Mouse (Mus musculus) retina, postnatal 7 days (tissue): Measurements from ENCODE around the gene Serpinb6e.

Experiments
- DNase-seq: peaks from one replicate; pipeline ENCODE4 v3.0.0-alpha.2; 2012; ENCODE audit warnings: low read depth, low spot score

Gene Serpinb6e

GRCm38 (mm10) chr13:33843308-33843707 is at the start of gene Serpinb6e:
TSS of gene Serpinb6e (minus strand) at chr13:33843408.
- no peak for DNase-seq

GRCm38 (mm10) chr13:33830751-33831150 is 12.5 kb downstream of the Serpinb6e start:
- DNase-seq, result no peak

- no peak for DNase-seq
Measured at GRCm38 (mm10) chr13:33823421-33823820, 19.8 kb downstream of the Serpinb6e start.

- DNase-seq, result no peak
Measured at GRCm38 (mm10) chr13:33821490-33822143, 21.6 kb downstream of the Serpinb6e start.
